Mouse (Mus musculus) CH12.LX (cell line): Measurements from ENCODE around the gene Cltc. TPM values are rescaled to one million over a fixed set of nuclear protein-coding genes. Genes with fewer than 3 reads are reported as not detected.

Experiments
- DNase-seq: peaks from one replicate; pipeline ENCODE4 v3.0.0-alpha.2; 2013; ENCODE audit errors: extremely low read depth
- H3K27ac ChIP-seq: 2 replicates; pipeline ENCODE4 v1.5.1; 2012; ENCODE audit warnings: low read depth, mild to moderate bottlenecking, control low read depth, moderate library complexity; ENCODE audit not compliant: insufficient read depth
- H3K27me3 ChIP-seq: replicated peaks from 2 replicates; pipeline ENCODE3; 2012; ENCODE audit warnings: inconsistent platforms
- H3K36me3 ChIP-seq, 2 experiments: replicated peaks in 1 of 2; 2 replicates each; pipeline versions ENCODE3 to v1.6.1; 2012; ENCODE audit warnings: inconsistent platforms in 1 of 2, low read length in 1 of 2, mild to moderate bottlenecking in 1 of 2, mixed read lengths in 1 of 2, moderate library complexity in 1 of 2; ENCODE audit not compliant: control insufficient read depth in 1 of 2, insufficient read depth in 1 of 2
- H3K4me1 ChIP-seq, 2 experiments: 2 replicates each; pipeline ENCODE4 v1.6.1; 2012; ENCODE audit warnings: inconsistent platforms in 1 of 2, moderate library complexity in 1 of 2; ENCODE audit not compliant: insufficient read depth in 2 of 2, control insufficient read depth in 1 of 2
- H3K4me2 ChIP-seq: 2 replicates; pipeline ENCODE4 v1.6.1; 2012; ENCODE audit warnings: low read depth, mild to moderate bottlenecking, control low read depth; ENCODE audit not compliant: poor library complexity, insufficient read depth, severe bottlenecking
- H3K4me3 ChIP-seq, 3 experiments: fragments of 150-350 bp in 1 of 3; sonication (generic) in 1 of 3; replicated peaks in 1 of 3; 2 replicates each; pipeline versions ENCODE3 to v1.5.1; 2011 to 2012; ENCODE audit warnings: low read depth in 2 of 3, low read length in 2 of 3, mild to moderate bottlenecking in 2 of 3, moderate library complexity in 2 of 3, control low read depth in 1 of 3, improper control_type of control experiment in 1 of 3, inconsistent platforms in 1 of 3, mixed read lengths in 1 of 3; ENCODE audit not compliant: poor library complexity in 1 of 3
- H3K79me2 ChIP-seq: replicated peaks from 2 replicates; pipeline ENCODE4 v1.6.1; 2012; ENCODE audit warnings: mild to moderate bottlenecking, moderate library complexity; ENCODE audit not compliant: control insufficient read depth, poor library complexity, insufficient read depth, severe bottlenecking; ENCODE audit errors: extremely low read depth
- H3K9ac ChIP-seq: 2 replicates; pipeline ENCODE4 v1.6.1; 2012; ENCODE audit warnings: low read depth, mild to moderate bottlenecking, control low read depth, moderate library complexity; ENCODE audit not compliant: insufficient read depth
- H3K9me3 ChIP-seq: replicated peaks from 2 replicates; pipeline ENCODE3; 2012; ENCODE audit warnings: low read length, inconsistent platforms, mixed read lengths
- BHLHE40 ChIP-seq: IDR thresholded peaks from 2 replicates; pipeline ENCODE4 v1.6.1; 2011; ENCODE audit warnings: mild to moderate bottlenecking, low read depth, low read length, improper control_type of control experiment
- CHD1 ChIP-seq: IDR thresholded peaks from 2 replicates; pipeline ENCODE4 v1.6.1; 2012; ENCODE audit warnings: low read depth, low read length, improper control_type of control experiment, inconsistent platforms
- CHD2 ChIP-seq: IDR thresholded peaks from 2 replicates; pipeline ENCODE4 v1.6.1; 2011; ENCODE audit warnings: low read length, improper control_type of control experiment
- CTCF ChIP-seq, 2 experiments: IDR thresholded peaks in 1 of 2; conservative IDR thresholded peaks in 1 of 2; 2 replicates each; pipeline ENCODE4 v1.5.1; 2011 to 2012; ENCODE audit warnings: low read depth in 2 of 2, low read length in 2 of 2, improper control_type of control experiment in 1 of 2, inconsistent platforms in 1 of 2, mild to moderate bottlenecking in 1 of 2, moderate library complexity in 1 of 2
- E2F4 ChIP-seq: IDR thresholded peaks from 2 replicates; pipeline ENCODE4 v1.6.1; 2011; ENCODE audit warnings: low read depth, low read length, improper control_type of control experiment; ENCODE audit not compliant: insufficient replicate concordance
- ELF1 ChIP-seq: IDR thresholded peaks from 2 replicates; pipeline ENCODE4 v1.6.1; 2014; ENCODE audit warnings: low read depth, mild to moderate bottlenecking, inconsistent platforms, low read length, improper control_type of control experiment
- EP300 ChIP-seq: IDR thresholded peaks from 2 replicates; pipeline ENCODE4 v1.6.1; 2011; ENCODE audit warnings: low read length, improper control_type of control experiment
- ETS1 ChIP-seq: conservative IDR thresholded peaks from 2 replicates; pipeline ENCODE4 v1.6.1; 2012; ENCODE audit warnings: low read depth, mild to moderate bottlenecking, inconsistent platforms, low read length, improper control_type of control experiment, moderate library complexity
- GABPA ChIP-seq: IDR thresholded peaks from 2 replicates; pipeline ENCODE4 v1.6.1; 2012; ENCODE audit warnings: low read depth, low read length, improper control_type of control experiment, inconsistent platforms; ENCODE audit not compliant: insufficient replicate concordance
- HCFC1 ChIP-seq: IDR thresholded peaks from 2 replicates; pipeline ENCODE4 v1.6.1; 2012; ENCODE audit warnings: low read depth, mild to moderate bottlenecking, inconsistent platforms, low read length, improper control_type of control experiment
- JUN ChIP-seq: IDR thresholded peaks from 2 replicates; pipeline ENCODE4 v1.6.1; 2011; ENCODE audit warnings: low read depth, mild to moderate bottlenecking, low read length, improper control_type of control experiment, moderate library complexity; ENCODE audit not compliant: insufficient read depth
- JUND ChIP-seq: conservative IDR thresholded peaks from 2 replicates; pipeline ENCODE4 v1.6.1; 2011; ENCODE audit warnings: low read depth, low read length, improper control_type of control experiment
- KAT2A ChIP-seq: IDR thresholded peaks from 2 replicates; pipeline ENCODE4 v1.6.1; 2012; ENCODE audit warnings: low read length, improper control_type of control experiment, inconsistent platforms; ENCODE audit not compliant: insufficient replicate concordance
- MAFK ChIP-seq: IDR thresholded peaks from 2 replicates; pipeline ENCODE4 v1.6.1; 2011; ENCODE audit warnings: low read length, improper control_type of control experiment; ENCODE audit not compliant: insufficient replicate concordance
- MAX ChIP-seq: IDR thresholded peaks from 2 replicates; pipeline ENCODE4 v1.6.1; 2011; ENCODE audit warnings: low read length, improper control_type of control experiment
- MAZ ChIP-seq: IDR thresholded peaks from 2 replicates; pipeline ENCODE4 v1.6.1; 2012; ENCODE audit warnings: low read depth, mild to moderate bottlenecking, inconsistent platforms, low read length, improper control_type of control experiment, moderate library complexity
- MEF2A ChIP-seq: IDR thresholded peaks from 2 replicates; pipeline ENCODE4 v1.6.1; 2014; ENCODE audit warnings: low read depth, mild to moderate bottlenecking, inconsistent platforms, low read length, improper control_type of control experiment, borderline replicate concordance
- MXI1 ChIP-seq: IDR thresholded peaks from 2 replicates; pipeline ENCODE4 v1.6.1; 2011; ENCODE audit warnings: mild to moderate bottlenecking, low read depth, low read length, improper control_type of control experiment
- MYC ChIP-seq: IDR thresholded peaks from 2 replicates; pipeline ENCODE4 v1.6.1; 2011; ENCODE audit warnings: low read depth, mild to moderate bottlenecking, improper control_type of control experiment, low read length
- NELFE ChIP-seq: IDR thresholded peaks from 2 replicates; pipeline ENCODE4 v1.6.1; 2011; ENCODE audit warnings: low read depth, low read length, improper control_type of control experiment
- NRF1 ChIP-seq: IDR thresholded peaks from 2 replicates; pipeline ENCODE4 v1.6.1; 2014; ENCODE audit warnings: low read depth, mild to moderate bottlenecking, inconsistent platforms, low read length, improper control_type of control experiment, moderate library complexity
- PAX5 ChIP-seq: IDR thresholded peaks from 2 replicates; pipeline ENCODE4 v1.6.1; 2012; ENCODE audit warnings: low read length, inconsistent platforms, mixed read lengths
- POLR2A ChIP-seq: IDR thresholded peaks from 2 replicates; pipeline ENCODE4 v1.6.1; 2011; ENCODE audit warnings: low read depth, mild to moderate bottlenecking, improper control_type of control experiment, low read length
- POLR2AphosphoS2 ChIP-seq: IDR thresholded peaks from 2 replicates; pipeline ENCODE4 v1.6.1; 2011; ENCODE audit warnings: low read depth, low read length, improper control_type of control experiment
- RAD21 ChIP-seq: IDR thresholded peaks from 2 replicates; pipeline ENCODE4 v1.6.1; 2011; ENCODE audit warnings: low read depth, mild to moderate bottlenecking, low read length, improper control_type of control experiment, moderate library complexity
- RCOR1 ChIP-seq: conservative IDR thresholded peaks from 2 replicates; pipeline ENCODE4 v1.6.1; 2012; ENCODE audit warnings: low read depth, mild to moderate bottlenecking, inconsistent platforms, low read length, improper control_type of control experiment
- SIN3A ChIP-seq: IDR thresholded peaks from 2 replicates; pipeline ENCODE4 v1.6.1; 2012; ENCODE audit warnings: low read length, improper control_type of control experiment, inconsistent platforms
- SMC3 ChIP-seq: IDR thresholded peaks from 2 replicates; pipeline ENCODE4 v1.6.1; 2011; ENCODE audit warnings: low read depth, low read length, improper control_type of control experiment
- TBP ChIP-seq: conservative IDR thresholded peaks from 2 replicates; pipeline ENCODE4 v1.6.1; 2011; ENCODE audit warnings: low read depth, low read length, improper control_type of control experiment
- TCF12 ChIP-seq: IDR thresholded peaks from 2 replicates; pipeline ENCODE4 v1.6.1; 2014; ENCODE audit warnings: low read depth, mild to moderate bottlenecking, inconsistent platforms, low read length, improper control_type of control experiment
- UBTF ChIP-seq: IDR thresholded peaks from 2 replicates; pipeline ENCODE4 v1.6.1; 2012; ENCODE audit warnings: low read depth, mild to moderate bottlenecking, inconsistent platforms, low read length, improper control_type of control experiment, moderate library complexity
- USF1 ChIP-seq: IDR thresholded peaks from 2 replicates; pipeline ENCODE4 v1.6.1; 2014; ENCODE audit warnings: low read depth, mild to moderate bottlenecking, inconsistent platforms, low read length, improper control_type of control experiment
- USF2 ChIP-seq: conservative IDR thresholded peaks from 2 replicates; pipeline ENCODE4 v1.6.1; 2011; ENCODE audit warnings: low read depth, low read length, improper control_type of control experiment
- ZC3H11A ChIP-seq: IDR thresholded peaks from 2 replicates; pipeline ENCODE4 v1.6.1; 2012; ENCODE audit warnings: low read depth, mild to moderate bottlenecking, inconsistent platforms, low read length, improper control_type of control experiment
- ZKSCAN1 ChIP-seq: IDR thresholded peaks from 2 replicates; pipeline ENCODE4 v1.6.1; 2012; ENCODE audit warnings: low read depth, inconsistent platforms, low read length, improper control_type of control experiment, borderline replicate concordance
- ZMIZ1 ChIP-seq: IDR thresholded peaks from 2 replicates; pipeline ENCODE4 v1.6.1; 2012; ENCODE audit warnings: low read depth, mild to moderate bottlenecking, inconsistent platforms, low read length, improper control_type of control experiment
- ZNF384 ChIP-seq: IDR thresholded peaks from 2 replicates; pipeline ENCODE4 v1.6.1; 2012; ENCODE audit warnings: low read depth, low read length, improper control_type of control experiment, inconsistent platforms
- dilution Hi-C: fragments of 300-500 bp; cut with MboI; formaldehyde crosslinking; loops from 2 replicates; pipeline ENCODE4 v1.14.3; 2020; ENCODE audit warnings: low sequenced_read_pairs; ENCODE audit not compliant: extremely low pct_unique_long_range_greater_than_20kb, extremely low pct_ligation_motif_present
- in situ Hi-C: fragments of 300-500 bp; cut with MboI; formaldehyde crosslinking; loops from 3 replicates; pipeline ENCODE4 v1.14.3; 2019; ENCODE audit warnings: low sequenced_read_pairs, low pct_ligation_motif_present, low pct_unique_long_range_greater_than_20kb, mixed read lengths
- polyA plus RNA-seq: library from polyadenylated mRNA; unstranded; fragments of >175 nt; gene quantifications from 2 replicates; pipeline ENCODE4 v1.2.1, GENCODE M21; 2012; ENCODE audit warnings: low read depth; ENCODE audit not compliant: insufficient read length
- total RNA-seq, 2 experiments: library from RNA; depleted of rRNA; stranded (reverse); fragments of 300-350 nt in 1 of 2; fragments of >200 nt in 1 of 2; gene quantifications; 2 replicates each; pipeline ENCODE4 v1.2.3; 2012 to 2014

Gene Cltc
- total RNA-seq (2012; rRNA removed) (140 and 174 TPM in 2 replicates), total RNA-seq (2014; rRNA removed) (284 and 303 TPM in 2 replicates), polyA plus RNA-seq (219 and 256 TPM in 2 replicates)

DNA sequence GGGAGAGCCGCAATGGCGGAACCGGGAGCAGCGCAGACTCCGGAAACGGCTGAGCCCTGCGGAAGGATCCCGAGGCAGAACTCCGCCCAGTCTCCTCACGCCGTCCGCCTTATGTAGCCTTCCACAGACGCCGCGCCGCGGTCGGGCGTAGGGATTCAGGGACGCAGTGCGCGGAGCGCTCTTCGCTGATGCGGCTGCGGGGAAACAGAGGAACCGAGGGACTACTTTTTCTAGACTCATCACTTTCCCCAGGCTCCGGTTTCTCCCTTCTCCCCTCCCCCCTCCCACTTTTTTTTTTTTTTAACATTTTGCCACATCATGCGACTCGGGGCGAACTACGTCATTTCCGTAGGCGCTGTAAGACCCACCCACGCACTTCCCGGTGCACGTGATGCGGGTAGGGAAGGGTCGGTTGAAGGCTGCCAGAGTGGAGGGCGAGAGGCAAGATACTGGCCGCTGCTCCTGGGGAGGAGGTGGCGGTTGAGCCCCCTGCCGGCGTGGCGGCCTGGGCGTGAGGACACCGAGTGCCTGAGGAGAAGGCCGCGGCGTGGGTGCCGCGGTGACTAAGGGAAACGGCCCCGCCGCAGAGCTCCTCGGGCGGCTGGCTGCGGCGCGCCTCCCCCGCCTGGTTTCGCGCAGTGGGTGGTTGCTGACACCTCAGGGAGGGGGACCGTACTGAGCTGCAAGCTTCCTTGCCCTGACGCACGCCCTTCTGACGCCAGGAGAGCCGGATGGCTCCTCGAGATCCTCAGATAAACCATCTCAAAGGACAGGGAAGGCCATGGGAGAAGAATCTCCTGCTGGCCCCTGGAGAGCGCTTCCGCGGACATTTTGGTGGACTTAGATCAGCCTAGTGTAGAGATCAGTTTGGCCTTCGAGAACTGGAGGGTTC, at the start of gene Cltc:
Gene Cltc (minus strand): TSS at position 86 of the 892 bp plus-strand sequence.
- peaks cover 4 to 14% of the 10 kb centered on the region in 2 experiments for H3K36me3 ChIP-seq
- peak; percentile 100 for DNase-seq
- in situ Hi-C loops: no loop called here
- H3K4me2 ChIP-seq: peak within 1 kb of the TSS; percentile 88
- H3K4me3 ChIP-seq: peak within 1 kb of the TSS; percentile 81 to 93 (median 86)
- dilution Hi-C loops: no loop called here
- peaks cover 9 to 45% of the 10 kb centered on the region in 2 experiments for H3K4me1 ChIP-seq
- H3K9me3 ChIP-seq: no peaks in the 10 kb centered on the region
- H3K79me2 ChIP-seq: peaks cover 41% of the 10 kb centered on the region
- no peaks in the 10 kb centered on the region for H3K27me3 ChIP-seq
- H3K9ac ChIP-seq: peak within 1 kb of the TSS; percentile 98
- H3K27ac ChIP-seq: peak within 1 kb of the TSS; percentile 89
- TF ChIP-seq SMC3 (no peak), MXI1 (peak; percentile 92), CTCF (conservative IDR thresholded peaks at IDR 0.05 in 1 of 2, IDR thresholded peaks at IDR 0.05 in 1 of 2; ENCODE audit: low read depth in 2 of 2, low read length in 2 of 2) (peak in 1 of 2 experiments; percentile 45; a peak in 2 of 4 replicates), MAFK (peak; percentile 95), POLR2AphosphoS2 (peak; percentile 96), ETS1 (peak; percentile 95), HCFC1 (peak; percentile 87), KAT2A (peak; percentile 100), GABPA (peak; percentile 4; the same call in 1 of the 2 replicates), TCF12 (peak; percentile 96), ELF1 (peak; percentile 95), ZC3H11A (no peak), RCOR1 (0 out of 2 replicates have a peak, but pooled peaks have one; percentile 82), CHD2 (peak; percentile 99), MAX (peak; percentile 96), E2F4 (0 out of 2 replicates have a peak, but pooled peaks have one; percentile 51), MAZ (peak; percentile 83), TBP (peak; percentile 96), PAX5 (no peak), MEF2A (peak; percentile 95), RAD21 (no peak; the same call in 1 of the 2 replicates), USF2 (peak; percentile 84), ZMIZ1 (peak; percentile 93), ZNF384 (peak; percentile 100), JUND (peak; percentile 63; the same call in 1 of the 2 replicates), POLR2A (peak; percentile 91), NRF1 (peak; percentile 74), SIN3A (peak; percentile 96), MYC (peak; percentile 90), UBTF (peak; percentile 100), CHD1 (no peak; the same call in 1 of the 2 replicates), JUN (peak; percentile 72), NELFE (peak; percentile 92), BHLHE40 (peak; percentile 100), EP300 (peak; percentile 82), ZKSCAN1 (peak; percentile 83; the same call in 1 of the 2 replicates), USF1 (peak; percentile 90)
